Mouse (Mus musculus) ES-Bruce4 (cell line): Measurements from ENCODE around the gene Spata17.

ENCODE experiments used
- CTCF ChIP-seq: IDR thresholded peaks from one replicate; pipeline ENCODE4 v1.8.1; 2011; ENCODE audit warnings: low read depth, low read length
- EP300 ChIP-seq: IDR thresholded peaks from 2 replicates; pipeline ENCODE4 v1.6.1; 2011; ENCODE audit warnings: low read depth, low read length; ENCODE audit not compliant: insufficient read depth
- POLR2A ChIP-seq: IDR thresholded peaks from one replicate; pipeline ENCODE4 v1.8.1; 2011; ENCODE audit warnings: low read length; ENCODE audit not compliant: insufficient read depth

GRCm38 (mm10) chr1:187035785-187036184 lies 179.5 kb downstream of the Spata17 start:
- no peak for TF ChIP-seq CTCF
- no peak for TF ChIP-seq POLR2A
- no peak for TF ChIP-seq EP300
